Mouse (Mus musculus) brain, embryonic 14.5 days (tissue): ENCODE data around the gene Stk31.

Experiments
- CTCF ChIP-seq: fragments of 200-500 bp; IDR thresholded peaks from 2 replicates; pipeline ENCODE4 v1.5.1; 2012; ENCODE audit warnings: inconsistent platforms, mild to moderate bottlenecking, moderate library complexity, borderline replicate concordance; ENCODE audit not compliant: insufficient read depth, insufficient read length; ENCODE audit errors: extremely low read depth
- POLR2A ChIP-seq: fragments of 200-500 bp; IDR thresholded peaks from 2 replicates; pipeline ENCODE4 v1.6.1; 2012; ENCODE audit warnings: mild to moderate bottlenecking, inconsistent platforms, borderline replicate concordance; ENCODE audit not compliant: poor library complexity, insufficient read depth, insufficient read length, severe bottlenecking; ENCODE audit errors: extremely low read depth

GRCm38 (mm10) chr6:49354613-49355012, 40.8 kb upstream of the Stk31 start:
- no peak for TF ChIP-seq CTCF
- TF ChIP-seq POLR2A = no peak
